Mouse (Mus musculus): ENCODE measurements around the gene Slc25a24.

Slc25a24 gene

DNA sequence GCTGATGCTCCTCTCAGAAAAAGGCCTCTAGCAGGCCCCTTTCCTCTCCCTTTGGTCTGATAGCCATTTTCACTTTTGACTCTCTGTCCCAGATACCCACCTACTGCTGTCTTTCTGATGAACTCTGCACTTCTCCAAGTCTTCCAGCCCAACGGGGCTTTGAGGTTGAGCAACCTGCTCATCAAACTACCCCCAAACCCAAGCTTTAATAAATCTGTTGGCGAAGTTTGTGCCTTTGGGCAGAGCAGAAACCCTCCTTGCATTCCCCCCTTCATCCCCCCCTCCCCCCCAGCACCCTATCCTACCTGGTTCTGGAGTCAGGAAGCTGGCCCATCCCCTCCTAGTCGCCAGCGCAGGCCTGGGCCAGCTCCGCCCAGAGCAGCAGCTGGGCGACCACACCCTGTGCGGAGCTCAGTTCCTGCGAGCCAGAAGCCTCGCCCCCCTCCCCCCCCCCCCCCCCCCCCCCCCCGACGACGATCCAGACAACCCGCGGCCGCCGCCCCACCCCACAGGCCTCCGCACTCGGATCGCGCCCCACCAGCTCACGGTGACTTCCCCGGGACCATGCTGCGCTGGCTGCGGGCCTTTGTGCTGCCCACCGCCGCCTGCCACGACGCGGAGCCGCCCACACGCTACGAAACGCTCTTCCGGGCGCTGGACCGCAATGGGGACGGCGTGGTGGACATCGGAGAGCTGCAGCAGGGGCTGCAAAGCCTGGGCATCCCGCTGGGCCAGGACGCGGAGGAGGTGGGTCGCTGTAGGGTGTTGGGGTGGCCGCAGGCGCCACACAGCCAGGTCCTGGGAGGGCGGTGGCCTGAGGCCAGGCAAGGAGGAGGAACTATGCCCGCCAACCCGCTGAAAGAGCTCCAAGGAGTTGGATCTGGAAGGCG, at the start of gene Slc25a24:
Gene Slc25a24 (plus strand): TSS at position 509 of the 890 bp plus-strand sequence.
- peak; percentile 18 for DNase-seq (ENCODE audit: low read depth, low spot score)

DNA sequence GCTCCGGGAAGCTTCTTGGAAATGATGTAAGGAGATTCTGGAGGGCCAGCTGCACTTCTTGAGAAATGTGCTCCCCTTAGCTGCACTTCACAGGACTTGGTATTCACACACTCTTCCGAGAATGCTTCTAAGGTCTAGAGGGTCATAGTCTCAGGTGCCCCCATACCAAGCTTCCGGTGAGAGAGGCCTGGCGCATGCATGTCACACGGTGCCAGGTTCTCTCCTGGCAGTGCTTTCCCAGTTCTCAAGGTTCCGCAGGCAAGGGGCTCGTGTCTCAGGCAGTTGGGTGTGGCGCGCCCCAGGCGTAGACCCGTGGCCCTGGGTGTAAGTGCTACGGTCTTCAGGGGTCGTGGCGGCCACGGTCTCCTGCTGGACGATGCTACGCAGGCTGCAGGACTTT, 42.8 kb upstream of the Slc25a24 start, which contains the start of gene Slc25a54:
Gene Slc25a54 (plus strand): TSS at position 301 of the 400 bp plus-strand sequence.
- DNase-seq (ENCODE audit: low read depth, low spot score), result no peak

GRCm38 (mm10) chr3:109084418-109084817, 38.5 kb upstream of the Slc25a24 start:
- no peak for DNase-seq (ENCODE audit: low read depth, low spot score)

DNA sequence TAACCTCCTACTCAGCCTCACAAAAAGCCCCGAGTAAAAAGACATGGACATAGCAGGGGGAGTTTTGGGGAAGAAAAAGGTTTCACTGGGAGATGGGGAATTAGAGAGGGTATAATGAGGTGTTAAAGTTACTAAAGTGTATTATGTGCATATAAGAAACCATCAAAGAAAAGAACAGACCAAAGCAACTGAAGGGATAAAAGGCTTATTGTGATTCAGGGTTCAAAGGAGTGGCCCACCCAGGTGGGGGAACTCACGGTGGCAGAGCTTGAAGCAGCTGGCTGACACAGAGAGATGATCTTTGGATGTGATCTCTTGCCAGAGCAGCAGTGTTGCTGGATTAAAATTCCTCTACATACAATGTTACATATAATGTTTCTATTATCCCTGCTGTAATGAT, 34.5 kb upstream of the Slc25a24 start:
- peak; percentile 58 for DNase-seq (ENCODE audit: low read depth, low spot score)

- no peak for DNase-seq (ENCODE audit: low read depth, low spot score)
Observed at GRCm38 (mm10) chr3:109104702-109105101, 18.2 kb upstream of the Slc25a24 start.

DNA sequence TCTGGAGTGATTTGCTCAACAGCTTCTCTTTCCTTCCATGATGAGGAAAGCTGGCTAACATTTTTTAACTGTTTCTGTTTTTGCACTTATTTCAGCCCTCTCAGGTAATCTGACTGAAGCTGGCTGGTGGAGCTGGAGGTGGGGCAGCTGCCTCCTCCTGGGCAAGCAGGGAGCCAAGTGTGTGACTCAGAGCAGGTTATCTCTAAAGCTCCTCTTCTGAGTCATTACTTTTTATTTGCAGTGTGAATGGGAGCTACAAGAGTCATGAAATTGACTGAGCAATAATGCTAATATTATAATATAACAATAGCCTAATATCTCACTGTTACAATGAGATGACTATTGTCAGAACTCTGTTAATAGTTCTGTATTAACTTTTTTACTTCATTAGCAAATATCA, 5.8 kb upstream of the Slc25a24 start:
- no peak for DNase-seq (ENCODE audit: low read depth, low spot score)

- no peak for DNase-seq (ENCODE audit: low read depth, low spot score)
Observed at GRCm38 (mm10) chr3:109119562-109119961, 3.4 kb upstream of the Slc25a24 start.

- DNase-seq (ENCODE audit: low read depth, low spot score), result no peak
Observed at GRCm38 (mm10) chr3:109119973-109120372, 3.0 kb upstream of the Slc25a24 start.

DNA sequence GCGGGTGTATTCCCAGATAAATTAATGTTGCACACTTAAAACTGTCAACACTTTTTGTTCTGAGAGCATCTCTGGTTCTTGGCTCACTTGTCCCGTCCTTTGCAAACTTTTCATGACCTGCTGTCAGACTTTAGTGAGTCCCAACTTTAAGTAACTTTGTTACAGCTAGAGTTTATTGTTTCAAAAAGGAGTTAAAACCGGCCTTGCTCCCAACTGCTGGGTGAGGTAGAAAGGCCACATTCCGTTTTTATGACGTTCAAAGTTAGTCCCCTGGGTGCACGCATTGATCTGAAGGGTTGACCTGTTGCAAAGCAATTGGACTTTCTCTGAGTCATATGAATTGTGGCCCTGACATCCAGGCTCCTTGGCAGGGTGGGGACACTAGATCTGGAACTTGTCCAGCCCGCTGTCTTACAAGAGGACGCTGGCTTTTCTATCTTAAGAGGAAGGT, 607 bp downstream of the Slc25a24 start:
- no peak for DNase-seq (ENCODE audit: low read depth, low spot score)

DNA sequence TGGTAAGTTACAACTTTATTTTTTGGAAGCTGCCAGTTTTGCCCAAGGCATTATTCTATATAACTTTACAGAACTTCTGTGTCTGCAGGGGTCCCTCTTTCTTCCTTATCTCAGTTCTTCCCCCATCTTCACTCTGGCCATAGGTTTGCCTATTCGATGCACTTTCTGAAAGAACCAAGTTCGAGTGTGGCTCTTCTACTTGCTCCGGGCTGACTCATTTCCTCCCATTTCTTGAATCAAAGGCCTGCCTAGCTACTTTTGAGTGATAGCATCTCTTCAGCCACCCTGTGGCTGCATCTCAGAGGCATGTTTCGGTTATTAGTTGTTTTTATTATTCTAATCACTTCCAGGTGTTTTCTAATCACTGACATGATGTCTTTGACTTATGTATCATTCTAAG, 1.1 kb downstream of the Slc25a24 start:
- DNase-seq (ENCODE audit: low read depth, low spot score), result no peak

DNA sequence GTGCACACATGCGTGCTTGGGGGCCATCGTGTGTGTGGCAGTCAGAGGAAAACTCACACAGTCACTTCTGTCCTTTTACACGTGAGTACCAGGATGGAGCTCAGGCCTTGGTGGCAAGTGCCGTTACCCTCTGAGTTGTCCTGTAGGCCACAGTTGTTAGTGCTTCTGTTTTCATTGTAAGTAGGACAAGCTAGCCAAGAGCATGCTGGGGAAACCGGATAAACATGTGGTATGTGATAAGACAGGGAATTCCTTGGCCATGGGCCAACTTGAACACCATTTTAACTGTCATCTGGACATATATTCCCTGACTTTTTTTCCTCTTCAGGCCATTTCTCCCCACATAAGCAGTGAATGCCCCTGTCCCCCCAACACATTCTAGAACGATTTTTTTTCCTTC, 2.6 kb downstream of the Slc25a24 start:
- DNase-seq (ENCODE audit: low read depth, low spot score), result no peak

- DNase-seq (ENCODE audit: low read depth, low spot score), result no peak
Observed at GRCm38 (mm10) chr3:109129768-109130167, 6.8 kb downstream of the Slc25a24 start.

GRCm38 (mm10) chr3:109132966-109133365, 10.0 kb downstream of the Slc25a24 start:
- no peak for DNase-seq (ENCODE audit: low read depth, low spot score)

DNA sequence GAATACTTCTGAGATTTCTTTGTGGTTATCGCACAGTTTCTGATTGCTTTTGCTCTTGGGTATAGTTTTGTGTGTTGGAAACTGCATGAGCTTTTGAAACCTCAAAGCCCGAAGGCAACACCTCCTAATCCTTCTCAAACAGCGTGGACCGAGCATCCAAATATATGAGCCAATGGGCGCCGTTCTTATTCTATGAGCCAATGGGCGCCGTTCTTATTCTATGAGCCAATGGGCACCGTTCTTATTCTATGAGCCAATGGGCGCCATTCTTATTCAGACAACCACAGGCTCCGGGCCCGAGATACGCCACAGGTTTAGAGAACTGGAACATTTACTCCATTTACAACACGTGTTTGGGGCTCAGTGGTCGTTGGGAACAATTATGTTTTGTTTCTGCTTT, 11.1 kb downstream of the Slc25a24 start:
- no peak for DNase-seq (ENCODE audit: low read depth, low spot score)

DNA sequence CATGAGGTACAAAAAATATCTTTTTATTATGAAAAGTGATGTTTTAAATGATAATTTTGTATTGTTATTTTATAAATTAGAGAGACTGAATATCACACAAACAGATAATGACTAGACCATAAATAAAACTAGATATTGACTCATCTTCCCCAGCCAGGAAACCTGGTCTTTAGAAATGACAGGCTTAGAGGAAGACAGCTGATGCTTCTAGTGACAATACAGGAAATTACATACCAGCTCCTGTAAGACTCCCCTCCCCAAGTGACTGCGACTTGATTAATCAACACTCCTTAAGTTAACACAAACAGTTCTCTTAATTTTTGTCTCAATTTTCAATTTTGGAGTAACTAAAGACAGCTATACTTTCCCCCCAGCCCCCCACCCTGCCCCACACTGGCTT, 12.4 kb downstream of the Slc25a24 start:
- DNase-seq (ENCODE audit: low read depth, low spot score), result no peak

- DNase-seq (ENCODE audit: low read depth, low spot score), result no peak
Observed at GRCm38 (mm10) chr3:109152561-109152960, 29.6 kb downstream of the Slc25a24 start.

GRCm38 (mm10) chr3:109153410-109153809, 30.5 kb downstream of the Slc25a24 start:
- DNase-seq (ENCODE audit: low read depth, low spot score), result no peak

DNA sequence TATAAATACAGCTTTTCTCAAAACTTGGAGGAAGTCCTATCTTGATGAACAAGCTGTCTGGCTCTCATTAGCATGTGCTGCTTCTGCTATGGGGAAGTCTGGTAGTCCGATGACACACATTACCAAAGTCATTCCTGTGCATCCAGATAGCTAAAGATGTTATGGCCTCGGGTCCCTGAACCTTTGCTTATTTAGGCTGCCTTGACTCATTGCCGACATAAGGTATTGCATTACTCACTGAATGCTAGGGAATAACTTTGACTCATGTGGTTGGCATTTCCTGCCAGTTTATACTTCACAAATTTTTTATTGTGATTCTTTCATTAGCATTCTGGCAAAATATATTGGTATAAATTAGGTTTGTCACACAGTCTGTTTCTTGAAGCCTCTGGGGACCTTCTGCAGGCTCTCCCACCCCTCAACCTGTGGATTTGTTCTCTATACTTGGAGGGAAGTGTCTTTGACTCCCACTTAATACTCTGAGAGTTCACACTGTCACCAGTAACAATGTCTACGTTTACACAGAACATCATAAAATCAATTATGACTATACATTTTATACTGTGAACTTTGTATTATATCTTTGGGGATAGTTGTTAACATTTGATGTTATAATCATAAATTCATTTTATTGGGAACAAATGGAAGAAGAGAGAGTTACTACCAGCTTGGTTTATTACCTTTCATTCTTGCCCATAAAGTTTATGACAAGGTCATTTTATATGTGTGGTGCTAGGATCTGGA, 33.1 kb downstream of the Slc25a24 start:
- no peak for DNase-seq (ENCODE audit: low read depth, low spot score)

DNA sequence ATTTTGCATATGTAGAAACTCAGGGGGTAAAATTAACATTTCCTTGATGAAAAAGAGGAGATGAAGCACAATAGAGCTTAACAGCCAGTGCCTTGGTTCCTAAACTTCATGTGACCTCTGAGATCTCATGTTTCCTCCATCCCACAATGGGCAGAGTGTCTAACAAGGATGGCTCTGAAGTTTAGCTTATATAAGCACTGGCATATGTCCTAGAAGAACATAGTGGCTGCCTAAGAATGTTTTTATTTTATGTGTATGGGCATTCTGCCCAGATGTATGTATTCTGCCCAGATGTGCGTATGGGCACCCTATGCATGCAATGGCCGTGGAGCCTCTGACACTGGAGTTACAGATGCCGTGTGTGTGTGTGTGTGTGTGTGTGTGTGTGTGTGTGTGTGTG, 34.5 kb downstream of the Slc25a24 start:
- DNase-seq (ENCODE audit: low read depth, low spot score), result no peak

DNA sequence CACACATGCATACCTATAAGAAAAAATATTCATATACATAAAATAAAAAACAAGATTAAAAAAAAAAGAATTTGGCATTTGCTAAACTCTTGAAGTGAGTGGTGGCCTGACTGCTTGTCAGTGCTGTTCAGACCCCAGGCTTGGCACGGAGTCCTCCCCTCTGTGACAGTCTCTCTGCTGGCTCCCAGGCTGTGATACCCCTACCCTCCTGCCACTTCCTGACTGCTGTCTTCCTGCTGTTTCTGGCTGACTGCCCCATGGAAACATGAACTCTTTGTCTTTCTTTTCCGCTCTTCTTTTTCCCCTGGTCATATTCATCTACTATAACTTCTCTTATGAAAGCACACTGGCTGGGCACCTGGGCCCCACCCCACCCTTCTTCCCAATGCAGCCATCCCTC, 41.1 kb downstream of the Slc25a24 start:
- no peak for DNase-seq (ENCODE audit: low read depth, low spot score)

DNA sequence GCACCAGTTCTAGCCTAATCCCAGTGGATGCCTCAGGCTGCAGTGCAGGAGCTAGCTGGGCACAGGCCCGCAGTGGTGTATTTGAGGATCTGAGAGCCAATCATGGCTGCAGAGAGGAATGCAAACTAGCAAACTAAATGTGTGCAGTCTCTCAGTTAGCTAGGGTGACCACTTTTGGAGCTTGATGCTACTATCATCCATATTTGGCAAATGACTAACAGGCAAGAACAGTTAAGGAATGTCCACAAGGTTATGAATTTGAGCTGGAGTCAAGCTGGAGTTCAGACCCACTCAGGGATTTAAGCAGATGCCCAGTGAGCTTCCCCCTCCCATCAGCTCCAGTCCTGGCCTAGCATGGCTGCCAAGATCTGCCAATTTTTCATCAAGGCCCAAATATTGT, 41.7 kb downstream of the Slc25a24 start:
- no peak for DNase-seq (ENCODE audit: low read depth, low spot score)

- DNase-seq (ENCODE audit: low read depth, low spot score), result no peak
Observed at GRCm38 (mm10) chr3:109165214-109165829, 42.4 kb downstream of the Slc25a24 start.
